Mouse (Mus musculus): ENCODE measurements around the gene Med24.

DNA sequence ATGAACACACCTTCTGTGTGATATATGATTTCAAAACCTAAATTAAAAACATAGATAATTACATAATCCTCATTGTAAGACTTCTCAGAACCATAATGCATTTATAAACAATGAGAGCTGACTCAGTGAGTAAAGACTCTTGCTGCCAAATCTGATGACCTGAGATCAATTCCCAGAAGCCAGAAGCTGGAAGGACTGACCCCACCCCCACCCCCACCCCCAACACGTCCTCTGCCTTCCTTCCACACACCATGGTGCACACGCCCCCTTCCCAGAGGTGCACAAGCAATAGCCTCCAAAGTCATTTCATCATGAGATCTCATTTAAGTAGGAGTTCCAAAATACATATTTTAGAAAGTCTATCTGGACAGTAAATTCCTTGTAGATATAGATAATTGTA lies 8.5 kb downstream of the Med24 start:
- no peak for TF ChIP-seq CTCF (IDR thresholded peaks at IDR 0.05)
- TF ChIP-seq POLR2A (IDR thresholded peaks at IDR 0.05; ENCODE audit: insufficient read depth, low read depth, low read length), result no peak
